Mouse (Mus musculus) heart, embryonic 10.5 days (tissue): Measurements from ENCODE around the gene Ncstn. TPM values are rescaled to one million over a fixed set of nuclear protein-coding genes. Genes with fewer than 3 reads are reported as not detected.
A peak's percentile ranks its signal among the peaks of the same experiment; 100 is the strongest.

Experiments
- DNase-seq: peaks from one replicate; pipeline ENCODE4 v3.0.0-alpha.2; 2017; ENCODE audit warnings: low spot score
- H3K27ac ChIP-seq: fragments of 300-500 bp; sonication (generic); 2 replicates; pipeline ENCODE4 v1.5.1; 2016; ENCODE audit warnings: mild to moderate bottlenecking
- H3K27me3 ChIP-seq: fragments of 300-500 bp; sonication (generic); 2 replicates; pipeline ENCODE4 v1.6.1; 2016; ENCODE audit warnings: mild to moderate bottlenecking; ENCODE audit not compliant: poor library complexity, insufficient read depth, severe bottlenecking
- H3K36me3 ChIP-seq: fragments of 300-500 bp; sonication (generic); 2 replicates; pipeline ENCODE4 v1.6.1; 2016; ENCODE audit warnings: mild to moderate bottlenecking, moderate library complexity
- H3K4me1 ChIP-seq: fragments of 300-500 bp; sonication (generic); 2 replicates; pipeline ENCODE4 v1.6.1; 2016; ENCODE audit warnings: mild to moderate bottlenecking
- H3K4me3 ChIP-seq: fragments of 300-500 bp; sonication (generic); 2 replicates; pipeline ENCODE4 v1.5.1; 2016; ENCODE audit warnings: mild to moderate bottlenecking, moderate library complexity
- H3K9me3 ChIP-seq: fragments of 300-500 bp; sonication (generic); 2 replicates; pipeline ENCODE4 v1.6.1; 2016; ENCODE audit warnings: mild to moderate bottlenecking, moderate library complexity
- WGBS: fragments of 180-500 bp; shearing (Covaris S2); methylation state at CpG from one replicate; pipeline ENCODE4 v1.1.7; 2016; 5-methylcytosine and 5-hydroxymethylcytosine counted together
- polyA plus RNA-seq: library from polyadenylated mRNA; unstranded; fragments of >200 nt; fragmentation: Nextera tagmentation; extraction: Ambion mirVana; gene quantifications from 2 replicates; pipeline ENCODE4 v1.2.1, GENCODE M21; 2016

Ncstn gene
- polyA plus RNA-seq, 1 experiment from 2014 or later: 107 TPM

DNA sequence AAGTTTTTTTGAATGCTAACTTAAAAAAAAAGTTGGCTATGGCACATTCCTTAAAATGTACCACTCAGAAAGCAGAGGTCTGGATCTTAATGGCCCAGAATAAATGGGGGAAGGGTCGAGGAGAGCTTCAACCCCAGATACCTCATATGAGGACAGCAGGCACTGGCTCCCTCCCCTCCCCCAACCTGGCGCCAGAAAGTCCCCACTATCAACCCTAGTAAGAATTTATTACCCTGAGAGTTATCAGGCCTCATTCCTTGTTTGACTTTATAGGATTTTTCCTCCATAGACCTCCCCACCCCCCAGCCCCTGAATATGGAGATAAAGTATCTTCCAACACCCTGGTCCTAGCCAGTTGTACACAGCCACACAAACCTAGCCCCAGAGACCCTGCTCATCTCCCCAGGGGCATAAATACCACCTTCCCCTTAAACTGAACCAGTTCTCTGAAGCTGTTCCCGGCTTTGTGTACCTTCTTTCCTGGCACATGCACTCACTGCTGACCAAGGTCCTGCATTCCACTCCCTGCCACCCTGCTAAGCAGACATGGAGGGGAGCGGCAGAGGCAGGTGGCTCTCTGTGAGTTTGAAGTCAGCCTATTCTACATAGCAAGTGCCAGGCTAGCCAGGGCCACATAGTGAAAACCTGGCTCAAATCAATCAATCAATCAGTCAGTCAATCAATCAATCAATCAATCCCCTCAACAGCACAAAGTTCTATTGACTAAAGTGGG, 19.1 kb downstream of the Ncstn start:
- Histone ChIP-seq H3K27me3 (peaks cover 19% of the 10 kb centered on the region), H3K9me3 (no peaks in the 10 kb centered on the region), H3K4me3 (no peak overlapping the region), H3K27ac (no peak overlapping the region), H3K36me3 (peaks cover 47% of the 10 kb centered on the region), H3K4me1 (peaks cover 23% of the 10 kb centered on the region)
- WGBS: 40% methylated on average over 4 of the region's 4 CpGs
- no peak for DNase-seq

DNA sequence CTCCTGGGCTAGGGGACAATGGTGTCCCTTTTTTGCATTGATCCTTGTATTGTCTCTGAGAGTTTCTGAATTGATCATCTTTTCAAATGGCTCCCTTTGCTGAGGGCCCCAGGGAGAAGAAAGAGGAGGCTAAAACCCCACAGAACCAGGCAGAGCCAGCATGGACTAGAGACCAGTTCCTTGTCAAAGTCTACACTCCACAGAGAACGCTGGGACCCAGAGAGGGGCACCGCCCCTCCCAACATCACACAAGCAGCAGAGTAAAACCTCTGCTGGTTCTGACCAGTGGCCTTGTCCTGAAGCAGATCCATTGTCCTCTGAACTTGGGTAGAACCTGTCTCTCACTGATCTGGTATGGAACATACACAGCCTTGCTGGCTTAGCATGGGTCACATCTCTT, 20.5 kb downstream of the Ncstn start:
- peaks cover 29% of the 10 kb centered on the region for H3K27me3 ChIP-seq
- H3K27ac ChIP-seq: no peak overlapping the region
- H3K4me1 ChIP-seq: peaks cover 31% of the 10 kb centered on the region
- H3K36me3 ChIP-seq: peaks cover 33% of the 10 kb centered on the region
- H3K9me3 ChIP-seq: no peaks in the 10 kb centered on the region
- no peak overlapping the region for H3K4me3 ChIP-seq
- WGBS: 76% methylated on average over 2 of the region's 2 CpGs
- DNase-seq: no peak

DNA sequence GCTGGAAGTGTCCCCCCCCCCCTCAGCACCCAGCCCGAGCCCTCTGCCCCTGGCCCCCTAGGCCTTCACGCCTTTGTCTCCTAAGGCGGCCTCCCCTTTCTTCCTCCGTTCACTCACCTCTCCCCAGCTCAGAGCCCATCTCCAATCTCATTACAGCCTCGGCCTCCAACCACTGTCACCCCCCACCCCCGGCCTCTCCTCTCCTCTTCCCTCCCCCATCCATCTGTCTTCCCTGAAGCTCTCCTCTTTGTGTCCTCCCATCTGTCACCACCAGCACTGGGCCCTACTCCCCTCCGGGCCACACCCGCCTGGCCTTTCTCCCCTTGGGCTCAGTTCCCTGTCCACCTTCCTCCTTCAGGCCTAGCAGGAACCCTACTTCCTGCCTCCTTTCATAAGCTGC, 21.4 kb downstream of the Ncstn start:
- Histone ChIP-seq H3K9me3 (no peaks in the 10 kb centered on the region), H3K36me3 (peaks cover 24% of the 10 kb centered on the region), H3K4me1 (peaks cover 31% of the 10 kb centered on the region), H3K27me3 (peaks cover 38% of the 10 kb centered on the region), H3K27ac (peak overlapping the region; percentile 52; the same call in 1 of the 2 replicates), H3K4me3 (no peak overlapping the region)
- 22% methylated on average over 8 of the region's 8 CpGs for WGBS
- DNase-seq: no peak

DNA sequence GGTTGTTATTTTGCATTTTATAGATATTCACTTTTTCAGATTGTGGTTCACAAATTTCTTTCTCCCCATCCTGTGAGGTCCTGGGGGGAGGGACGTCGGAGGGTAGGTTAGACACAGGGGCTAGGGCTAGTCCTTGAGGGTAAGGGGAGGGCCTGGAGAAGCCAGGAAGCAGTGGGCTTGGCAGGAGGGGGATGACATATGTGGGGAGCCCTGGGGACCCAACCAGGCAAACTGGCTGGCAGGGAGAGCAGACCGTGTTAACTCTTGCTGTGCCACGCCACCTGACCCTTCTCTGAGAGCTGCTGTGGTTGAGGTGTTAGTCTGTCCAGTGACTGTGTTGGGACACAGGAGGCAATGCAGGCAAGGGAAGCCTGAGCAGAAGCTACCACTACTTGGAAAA, 21.9 kb downstream of the Ncstn start:
- Histone ChIP-seq H3K36me3 (peaks cover 20% of the 10 kb centered on the region), H3K4me1 (peaks cover 31% of the 10 kb centered on the region), H3K27me3 (peaks cover 44% of the 10 kb centered on the region), H3K4me3 (no peak overlapping the region), H3K27ac (no peak overlapping the region), H3K9me3 (no peaks in the 10 kb centered on the region)
- WGBS: 48% methylated on average over 4 of the region's 4 CpGs
- no peak for DNase-seq

DNA sequence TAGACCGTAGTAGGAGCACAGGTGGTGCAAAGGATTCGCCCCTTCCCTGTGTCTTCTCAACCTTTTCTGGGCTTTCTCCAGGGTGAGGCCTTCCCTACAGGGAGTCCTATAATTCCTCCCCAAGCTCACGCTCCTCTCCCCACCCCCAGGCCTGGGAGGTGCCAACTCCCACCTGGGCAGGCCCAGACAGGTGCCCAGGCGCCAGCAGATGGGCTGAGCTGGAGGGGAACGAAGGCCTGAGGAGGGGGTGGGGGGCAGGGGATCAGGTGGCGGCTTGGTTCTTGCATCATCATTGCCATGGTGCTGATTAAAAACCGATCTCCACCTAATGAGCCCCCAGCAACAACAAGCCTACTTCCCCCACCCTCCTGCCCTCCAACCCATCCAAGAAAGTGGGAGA, 23.7 kb downstream of the Ncstn start:
- Histone ChIP-seq H3K4me3 (no peak overlapping the region), H3K36me3 (peaks cover 2% of the 10 kb centered on the region; the same call in 1 of the 2 replicates), H3K9me3 (no peaks in the 10 kb centered on the region), H3K27me3 (peaks cover 62% of the 10 kb centered on the region), H3K27ac (no peak overlapping the region), H3K4me1 (peaks cover 36% of the 10 kb centered on the region)
- WGBS: 69% methylated on average over 7 of the region's 7 CpGs
- DNase-seq: no peak

DNA sequence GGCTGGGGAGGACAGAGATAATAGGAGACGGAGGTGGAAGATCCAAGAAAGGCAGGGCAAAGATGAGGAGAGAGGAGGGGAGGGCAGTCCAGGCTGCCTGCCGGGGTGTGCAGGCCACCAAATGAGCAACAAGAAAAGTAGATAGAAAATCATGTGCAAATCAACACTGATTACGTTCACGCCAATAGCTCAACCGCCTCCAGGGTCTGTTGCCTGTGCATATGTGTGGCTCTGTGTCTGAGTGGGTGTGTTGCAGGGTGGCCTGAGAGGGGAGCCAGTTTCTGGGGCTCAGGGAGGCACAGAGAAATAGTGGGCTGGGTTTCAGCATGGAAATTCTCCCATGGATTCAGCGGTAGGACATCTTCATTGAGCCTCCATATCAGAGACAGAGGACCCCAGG, 24.3 kb downstream of the Ncstn start:
- no peak for DNase-seq
- 64% methylated on average over 6 of the region's 6 CpGs for WGBS
- 0 out of 2 replicates have a peak overlapping the region, but pooled peaks have one; percentile 1 for H3K27ac ChIP-seq

DNA sequence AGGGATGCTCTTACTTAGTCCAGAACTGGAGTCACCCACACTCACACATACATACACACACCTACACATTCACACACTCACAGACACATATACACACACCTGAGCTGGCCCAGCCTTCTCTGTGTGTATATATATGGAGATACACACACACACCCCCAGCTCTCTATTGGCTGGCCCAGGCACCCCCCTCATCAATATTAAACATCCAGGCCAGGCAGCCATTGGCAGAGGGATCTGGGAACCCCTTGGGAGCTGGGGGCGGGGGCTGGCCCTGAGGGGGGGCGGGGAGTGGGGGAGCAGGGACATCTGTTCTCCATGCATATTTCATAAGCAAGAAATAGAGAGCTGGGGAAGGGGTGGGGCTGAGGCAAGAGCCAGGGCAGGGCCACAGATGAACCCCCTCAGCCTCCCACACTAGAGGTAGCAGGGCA, 25.1 kb downstream of the Ncstn start, which contains the start of gene Nhlh1:
Gene Nhlh1 (minus strand): TSS at position 83 of the 431 bp plus-strand sequence.
- peaks cover 75% of the 10 kb centered on the region for H3K27me3 ChIP-seq
- H3K9me3 ChIP-seq: no peaks in the 10 kb centered on the region
- H3K36me3 ChIP-seq: no peaks in the 10 kb centered on the region
- 0 out of 2 replicates have a peak within 1 kb of the TSS, but pooled peaks have one; percentile 1 for H3K27ac ChIP-seq
- H3K4me3 ChIP-seq: no peak within 1 kb of the TSS
- H3K4me1 ChIP-seq: peaks cover 41% of the 10 kb centered on the region
- no peak for DNase-seq
- WGBS: 53% methylated on average over 2 of the region's 2 CpGs

More for the DNA sequence above, 24.3 kb downstream of the Ncstn start:
- Histone ChIP-seq H3K36me3 (no peaks in the 10 kb centered on the region), H3K4me3 (no peak overlapping the region), H3K9me3 (no peaks in the 10 kb centered on the region), H3K4me1 (peaks cover 36% of the 10 kb centered on the region), H3K27me3 (peaks cover 67% of the 10 kb centered on the region)

DNA sequence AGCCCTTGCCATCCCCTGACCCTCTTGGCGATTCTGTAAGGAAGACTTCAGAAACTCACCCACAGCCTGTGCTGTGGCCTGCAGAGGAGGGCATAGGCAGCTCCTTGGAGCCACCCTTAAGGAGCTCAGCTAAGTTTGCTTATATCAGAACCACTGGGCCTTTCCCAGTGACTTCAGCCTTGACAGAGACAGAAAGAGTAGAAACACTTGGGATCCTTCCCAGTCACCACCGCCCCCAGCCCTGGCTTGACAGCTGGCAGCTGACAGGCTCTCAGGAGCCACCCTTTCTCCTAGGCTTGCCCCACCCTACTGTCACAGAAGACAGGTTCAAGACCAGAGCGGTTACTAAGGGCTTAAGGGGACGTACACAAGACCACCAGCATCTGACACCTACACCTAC, 26.3 kb downstream of the Ncstn start:
- Histone ChIP-seq H3K4me3 (no peak overlapping the region), H3K27ac (no peak overlapping the region), H3K4me1 (peaks cover 37% of the 10 kb centered on the region), H3K36me3 (no peaks in the 10 kb centered on the region), H3K27me3 (peaks cover 85% of the 10 kb centered on the region), H3K9me3 (no peaks in the 10 kb centered on the region)
- 53% methylated on average over 4 of the region's 4 CpGs for WGBS
- DNase-seq: no peak

DNA sequence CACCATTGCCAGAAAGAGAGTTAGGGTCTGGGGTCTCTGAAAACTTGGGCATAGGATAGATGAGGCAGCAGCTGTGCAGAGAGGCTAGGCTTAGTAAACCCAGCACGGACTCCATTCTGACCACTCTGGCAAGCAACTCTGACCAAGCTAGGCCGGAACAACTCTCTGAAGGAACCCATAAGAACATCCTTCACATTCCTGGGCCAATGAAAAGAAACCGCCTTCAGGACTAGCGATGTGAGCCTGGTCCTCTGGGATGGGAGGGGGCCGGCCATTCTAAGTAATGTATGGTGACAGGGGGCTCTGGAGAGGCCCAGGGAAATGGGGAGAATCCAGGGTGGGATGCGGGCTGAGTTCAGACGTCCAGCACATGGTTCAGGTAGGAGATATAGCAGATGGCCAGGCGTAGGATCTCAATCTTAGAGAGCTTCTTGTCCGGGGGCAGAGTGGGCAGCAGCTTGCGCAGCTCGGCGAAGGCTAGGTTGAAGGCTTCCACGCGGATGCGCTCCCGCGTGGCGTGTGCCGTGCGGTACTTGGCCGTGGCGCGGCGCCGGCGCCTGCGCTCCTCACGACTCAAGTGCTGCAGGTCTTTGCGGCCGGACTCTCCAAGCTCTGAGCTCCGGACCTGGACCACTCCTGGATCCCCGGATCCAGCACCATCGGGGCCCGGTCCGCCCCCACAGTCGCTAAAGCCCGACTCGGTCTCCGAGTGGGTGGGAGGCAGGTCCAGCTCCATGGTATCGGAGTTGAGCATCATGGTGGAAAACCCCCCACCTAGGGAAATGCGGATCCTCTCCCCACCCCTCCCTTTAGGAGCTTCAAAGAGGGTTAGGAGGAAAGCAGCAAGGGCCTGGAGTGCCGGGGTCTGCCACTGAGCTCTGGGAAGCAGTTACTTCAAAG, 28.8 kb downstream of the Ncstn start:
- no peak for DNase-seq
- Histone ChIP-seq H3K27me3 (peaks cover 86% of the 10 kb centered on the region), H3K36me3 (no peaks in the 10 kb centered on the region)

DNA sequence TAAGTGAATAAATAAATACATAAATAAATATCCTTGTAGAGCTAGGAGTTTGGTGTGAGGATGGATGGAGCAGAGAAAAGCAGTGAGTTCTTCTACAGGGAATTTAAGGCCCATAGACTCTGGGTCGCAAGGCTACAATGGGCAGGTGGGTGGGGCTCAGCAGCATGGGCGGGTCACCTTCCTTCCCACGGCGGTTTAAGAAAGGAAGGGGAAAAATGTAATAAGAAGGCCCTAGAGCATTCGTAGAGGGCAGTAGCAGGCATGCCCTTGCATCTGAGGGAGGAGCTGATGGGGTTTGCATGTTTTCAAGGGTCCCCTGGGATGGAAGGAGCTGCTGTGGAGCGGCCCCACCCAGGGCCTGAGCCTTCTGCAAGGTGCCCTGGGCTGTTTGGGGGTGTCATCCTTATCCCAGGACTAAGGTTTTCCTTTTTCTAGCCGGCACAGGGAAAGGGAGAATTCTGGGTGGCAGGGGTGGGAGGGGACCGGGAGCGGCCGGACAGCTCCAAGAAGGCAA, 29.8 kb downstream of the Ncstn start:
- Histone ChIP-seq H3K27me3 (peaks cover 87% of the 10 kb centered on the region), H3K4me1 (peaks cover 34% of the 10 kb centered on the region), H3K9me3 (no peaks in the 10 kb centered on the region), H3K27ac (no peak overlapping the region), H3K36me3 (no peaks in the 10 kb centered on the region), H3K4me3 (peak overlapping the region; percentile 59)
- no peak for DNase-seq
- WGBS: 7% methylated on average over 10 of the region's 10 CpGs

More for the DNA sequence above, 28.8 kb downstream of the Ncstn start:
- Histone ChIP-seq H3K9me3 (no peaks in the 10 kb centered on the region), H3K27ac (peak overlapping the region; percentile 42; the same call in 1 of the 2 replicates), H3K4me1 (peaks cover 35% of the 10 kb centered on the region), H3K4me3 (peak overlapping the region; percentile 59)
- 1% methylated on average over 42 of the region's 42 CpGs for WGBS

DNA sequence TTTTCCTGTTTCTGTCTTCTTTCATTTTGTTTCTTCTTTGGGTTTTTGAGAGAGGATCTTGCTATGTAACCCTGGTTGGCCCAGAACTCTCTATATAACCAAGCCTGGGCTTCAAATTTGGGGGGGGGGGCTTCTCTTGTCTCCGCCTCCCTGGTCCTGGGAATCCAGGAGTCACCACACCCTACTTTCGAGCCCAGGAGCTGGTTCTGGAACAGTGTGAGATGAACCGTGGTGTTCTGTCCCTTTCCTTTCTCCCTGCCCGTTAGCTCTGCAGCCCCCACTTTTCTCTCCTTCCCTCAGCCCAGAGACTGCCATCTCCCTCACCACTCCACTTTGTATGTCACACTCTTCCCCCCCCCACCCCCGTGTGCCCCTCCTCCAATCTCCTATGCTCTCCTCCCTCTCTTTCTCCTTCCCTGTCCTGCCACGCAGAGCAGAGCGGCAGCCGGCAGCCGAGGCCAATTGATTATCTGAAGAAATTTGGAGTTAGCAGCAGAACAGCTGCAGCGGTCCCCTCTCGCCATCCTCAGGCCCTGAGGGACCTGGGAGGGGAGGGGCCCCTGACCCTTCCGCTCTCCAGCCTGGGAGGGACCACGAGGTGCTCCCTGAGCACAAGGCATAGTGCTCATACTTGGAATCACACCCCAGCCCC, 33.3 kb downstream of the Ncstn start:
- peaks cover 29% of the 10 kb centered on the region for H3K4me1 ChIP-seq
- no peaks in the 10 kb centered on the region for H3K9me3 ChIP-seq
- no peak overlapping the region for H3K27ac ChIP-seq
- H3K36me3 ChIP-seq: no peaks in the 10 kb centered on the region
- peaks cover 66% of the 10 kb centered on the region for H3K27me3 ChIP-seq
- DNase-seq: no peak
- H3K4me3 ChIP-seq: no peak overlapping the region
- 26% methylated on average over 13 of the region's 13 CpGs for WGBS

DNA sequence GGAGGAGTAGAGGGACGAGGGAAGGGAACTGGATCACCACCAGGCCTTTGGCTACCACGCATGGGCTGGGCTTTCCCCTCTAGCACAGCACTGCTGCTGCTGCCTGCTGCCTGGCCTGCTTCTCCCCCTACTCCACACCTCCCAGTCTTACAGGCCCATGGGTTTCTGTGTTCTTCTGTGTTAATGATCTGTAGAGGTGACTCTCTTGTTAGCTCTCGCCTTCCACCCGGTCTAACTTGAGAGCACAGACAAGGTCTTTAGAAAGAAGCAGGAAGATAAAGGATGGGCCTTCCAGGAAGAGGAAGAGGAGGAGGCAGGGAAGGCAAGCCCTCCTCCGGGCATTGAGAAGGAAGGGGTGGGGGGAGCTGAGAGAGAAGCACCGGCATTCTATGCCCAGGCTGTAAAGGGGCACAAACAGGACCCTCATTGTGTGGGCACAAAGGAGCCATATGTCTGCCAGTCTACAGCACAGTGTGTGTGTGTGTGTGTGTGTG, 34.3 kb downstream of the Ncstn start:
- H3K4me3 ChIP-seq: peak overlapping the region; percentile 37
- WGBS: 35% methylated on average over 6 of the region's 6 CpGs
- H3K27me3 ChIP-seq: peaks cover 56% of the 10 kb centered on the region
- H3K9me3 ChIP-seq: no peaks in the 10 kb centered on the region
- H3K36me3 ChIP-seq: no peaks in the 10 kb centered on the region
- no peak for DNase-seq
- peaks cover 25% of the 10 kb centered on the region for H3K4me1 ChIP-seq
- peak overlapping the region; percentile 56; the same call in 1 of the 2 replicates for H3K27ac ChIP-seq
